Mouse (Mus musculus) mammary gland, adult 2 months (tissue): ENCODE measurements around the gene Tmem140. TPM values are rescaled to one million over a fixed set of nuclear protein-coding genes. Genes with fewer than 3 reads are reported as not detected.

Experiments used
- polyA plus RNA-seq: library from polyadenylated mRNA; depleted of rRNA; stranded (reverse); fragments of >200 nt; gene quantifications from 2 replicates; pipeline ENCODE4 v1.2.3, GENCODE M21; 2012; ENCODE audit warnings: low replicate concordance; rRNA removed

Tmem140 gene
- polyA plus RNA-seq = 40.2 and 45.6 TPM in 2 replicates

GRCm38 (mm10) chr6:34862791-34863403, at the start of gene Tmem140:
Gene Tmem140, plus strand, starts transcription at chr6:34863146.

GRCm38 (mm10) chr6:34877509-34878321, 14.8 kb downstream of the Tmem140 start, which contains the start of gene Cyren:
Gene Cyren, minus strand, starts transcription at chr6:34878060.

DNA sequence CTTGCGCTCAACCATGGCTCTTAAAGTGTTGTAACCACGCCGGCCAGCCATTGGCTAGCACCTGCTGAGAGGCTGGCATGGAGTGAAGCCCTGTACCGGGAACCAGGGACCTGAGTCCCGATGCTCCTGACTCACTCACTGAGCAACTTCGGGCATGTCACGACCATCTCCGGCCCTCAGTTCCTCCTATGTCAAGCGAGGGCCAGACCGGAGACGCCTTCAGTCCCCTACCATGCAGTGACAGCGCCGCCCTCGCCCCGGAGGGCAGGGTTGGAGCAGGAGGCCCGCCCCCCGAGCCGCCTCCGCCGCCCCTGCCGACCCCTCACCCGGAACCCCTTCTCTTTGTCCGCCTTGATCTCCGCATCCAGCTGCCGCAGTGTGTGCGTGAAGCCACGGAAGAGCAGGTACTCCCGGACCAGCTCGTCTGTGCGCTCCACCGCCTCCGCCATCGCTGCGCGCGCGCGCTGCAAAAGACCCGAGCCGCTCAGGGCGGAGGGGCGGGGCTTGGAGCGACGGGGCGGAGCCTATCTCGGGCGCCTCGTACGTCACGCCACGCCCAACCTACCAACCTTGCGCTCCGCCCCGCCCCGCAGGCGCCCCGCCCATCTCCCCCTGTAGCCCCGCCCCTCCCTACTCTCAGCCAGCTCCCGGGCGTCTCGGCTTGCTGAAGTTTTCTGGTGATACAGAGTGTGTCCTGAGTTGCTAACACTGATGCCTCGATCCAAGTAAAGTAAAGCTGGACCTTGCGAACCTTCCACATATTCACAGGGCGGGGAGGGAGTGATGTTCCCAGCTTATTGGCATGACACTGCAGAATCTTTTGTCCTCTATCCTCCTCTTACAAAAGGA, 47.6 kb downstream of the Tmem140 start, which contains the start of gene Wdr91:
TSS of gene Wdr91 (minus strand) at position 506 of the 849 bp plus-strand sequence.

DNA sequence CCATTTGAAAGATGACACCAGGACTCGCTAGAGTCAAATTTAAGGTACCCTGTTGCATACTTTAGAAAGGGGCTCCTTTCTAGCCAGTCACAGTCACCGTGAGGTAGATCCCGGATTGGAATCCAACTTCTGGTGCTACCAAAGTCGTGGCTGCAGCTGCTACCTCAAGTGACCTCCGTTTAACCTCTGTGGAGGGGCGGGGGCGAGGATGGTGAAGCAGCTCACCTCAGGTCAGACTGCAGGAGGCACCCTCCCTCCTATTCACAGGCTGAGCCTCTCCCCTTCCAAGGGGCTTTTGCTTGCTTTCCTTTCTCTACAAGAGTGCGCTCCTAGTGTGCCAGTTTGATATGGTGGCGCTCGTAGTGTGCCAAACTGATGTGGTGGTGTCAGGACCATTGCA, 57.0 kb downstream of the Tmem140 start, which contains the start of gene Stra8:
TSS of gene Stra8 (plus strand) at position 208 of the 400 bp plus-strand sequence.

Other genes starting within 250 kb of the Tmem140 start
- gene Agbl3, start 82.7 kb upstream of the Tmem140 start, polyA plus RNA-seq = 3.6 and 7.0 TPM in 2 replicates
- 7.8 and 8.9 TPM in 2 replicates for gene Cyren, start 14.9 kb downstream of the Tmem140 start, polyA plus RNA-seq
- gene Wdr91, start 47.7 kb downstream of the Tmem140 start, polyA plus RNA-seq = 28.7 and 35.3 TPM in 2 replicates
- not detected in 2 replicates for gene Stra8, start 57.0 kb downstream of the Tmem140 start, polyA plus RNA-seq
- gene Slc23a4, start 125.3 kb downstream of the Tmem140 start, polyA plus RNA-seq = 0.45 and 0.69 TPM in 2 replicates